ENCODE assay signal across 17 mouse cellular contexts in genomic region chr1:38377930-38378329, GRCm38 (mm10).
"Had no signal": no experiment of that assay in that cellular context is flagged by ENCODE, and none has a peak within 500 bp of the region (broad histone marks: within the 10 kb centered on the region; RNA-seq: fewer than 3 reads in every experiment).

No protein-coding gene starts in this region.

- H3K27ac ChIP-seq: neural tube, embryonic 12.5 days; neural tube, embryonic 13.5 days; neural tube, embryonic 15.5 days; stomach, embryonic 15.5 days; stomach, postnatal 0 days had no signal

- H3K36me3 ChIP-seq: neural tube, embryonic 13.5 days; neural tube, embryonic 15.5 days; stomach, embryonic 15.5 days had no signal

- DNase-seq: retina, postnatal 1 day; right cerebral cortex, adult 18-20 months; right cerebral cortex, postnatal 14 days; right cerebral cortex, postnatal 25 days; right cerebral cortex, postnatal 4 days; spleen, adult 18-20 months; thymus, adult 18-20 months; thymus, adult 2 months; thymus, postnatal 14 days; thymus, postnatal 25 days; thymus, postnatal 36 days; thymus, postnatal 4 days had no signal

- H3K4me1 ChIP-seq: neural tube, embryonic 12.5 days; stomach, embryonic 15.5 days had no signal

- H3K9me3 ChIP-seq: neural tube, embryonic 13.5 days; neural tube, embryonic 15.5 days; stomach, embryonic 15.5 days had no signal

- H3K9ac ChIP-seq: neural tube, embryonic 12.5 days; neural tube, embryonic 13.5 days; neural tube, embryonic 15.5 days; stomach, embryonic 15.5 days had no signal

- H3K4me3 ChIP-seq: neural tube, embryonic 12.5 days; neural tube, embryonic 13.5 days; neural tube, embryonic 15.5 days; stomach, embryonic 15.5 days had no signal

- H3K27me3 ChIP-seq: neural tube, embryonic 12.5 days; neural tube, embryonic 13.5 days; neural tube, embryonic 15.5 days; stomach, embryonic 15.5 days had no signal
